Mouse (Mus musculus) CH12.LX (cell line): ENCODE data around the gene Glp1r. TPM values are rescaled to one million over a fixed set of nuclear protein-coding genes. Genes with fewer than 3 reads are reported as not detected.

Source experiments
- DNase-seq: peaks from one replicate; pipeline ENCODE4 v3.0.0-alpha.2; 2013; ENCODE audit errors: extremely low read depth
- H3K27ac ChIP-seq: 2 replicates; pipeline ENCODE4 v1.5.1; 2012; ENCODE audit warnings: low read depth, mild to moderate bottlenecking, control low read depth, moderate library complexity; ENCODE audit not compliant: insufficient read depth
- H3K27me3 ChIP-seq: replicated peaks from 2 replicates; pipeline ENCODE3; 2012; ENCODE audit warnings: inconsistent platforms
- H3K36me3 ChIP-seq, 2 experiments: replicated peaks in 1 of 2; 2 replicates each; pipeline versions ENCODE3 to v1.6.1; 2012; ENCODE audit warnings: inconsistent platforms in 1 of 2, low read length in 1 of 2, mild to moderate bottlenecking in 1 of 2, mixed read lengths in 1 of 2, moderate library complexity in 1 of 2; ENCODE audit not compliant: control insufficient read depth in 1 of 2, insufficient read depth in 1 of 2
- H3K4me1 ChIP-seq, 2 experiments: 2 replicates each; pipeline ENCODE4 v1.6.1; 2012; ENCODE audit warnings: inconsistent platforms in 1 of 2, moderate library complexity in 1 of 2; ENCODE audit not compliant: insufficient read depth in 2 of 2, control insufficient read depth in 1 of 2
- H3K4me2 ChIP-seq: 2 replicates; pipeline ENCODE4 v1.6.1; 2012; ENCODE audit warnings: low read depth, mild to moderate bottlenecking, control low read depth; ENCODE audit not compliant: poor library complexity, insufficient read depth, severe bottlenecking
- H3K4me3 ChIP-seq, 3 experiments: fragments of 150-350 bp in 1 of 3; sonication (generic) in 1 of 3; replicated peaks in 1 of 3; 2 replicates each; pipeline versions ENCODE3 to v1.5.1; 2011 to 2012; ENCODE audit warnings: low read depth in 2 of 3, low read length in 2 of 3, mild to moderate bottlenecking in 2 of 3, moderate library complexity in 2 of 3, control low read depth in 1 of 3, improper control_type of control experiment in 1 of 3, inconsistent platforms in 1 of 3, mixed read lengths in 1 of 3; ENCODE audit not compliant: poor library complexity in 1 of 3
- H3K79me2 ChIP-seq: replicated peaks from 2 replicates; pipeline ENCODE4 v1.6.1; 2012; ENCODE audit warnings: mild to moderate bottlenecking, moderate library complexity; ENCODE audit not compliant: control insufficient read depth, poor library complexity, insufficient read depth, severe bottlenecking; ENCODE audit errors: extremely low read depth
- H3K9ac ChIP-seq: 2 replicates; pipeline ENCODE4 v1.6.1; 2012; ENCODE audit warnings: low read depth, mild to moderate bottlenecking, control low read depth, moderate library complexity; ENCODE audit not compliant: insufficient read depth
- H3K9me3 ChIP-seq: replicated peaks from 2 replicates; pipeline ENCODE3; 2012; ENCODE audit warnings: low read length, inconsistent platforms, mixed read lengths
- CHD1 ChIP-seq: IDR thresholded peaks from 2 replicates; pipeline ENCODE4 v1.6.1; 2012; ENCODE audit warnings: low read depth, low read length, improper control_type of control experiment, inconsistent platforms
- E2F4 ChIP-seq: IDR thresholded peaks from 2 replicates; pipeline ENCODE4 v1.6.1; 2011; ENCODE audit warnings: low read depth, low read length, improper control_type of control experiment; ENCODE audit not compliant: insufficient replicate concordance
- EP300 ChIP-seq: IDR thresholded peaks from 2 replicates; pipeline ENCODE4 v1.6.1; 2011; ENCODE audit warnings: low read length, improper control_type of control experiment
- HCFC1 ChIP-seq: IDR thresholded peaks from 2 replicates; pipeline ENCODE4 v1.6.1; 2012; ENCODE audit warnings: low read depth, mild to moderate bottlenecking, inconsistent platforms, low read length, improper control_type of control experiment
- IRF4 ChIP-seq: IDR thresholded peaks from 2 replicates; pipeline ENCODE4 v1.6.1; 2014; ENCODE audit warnings: low read depth, mild to moderate bottlenecking, inconsistent platforms, low read length, improper control_type of control experiment
- JUN ChIP-seq: IDR thresholded peaks from 2 replicates; pipeline ENCODE4 v1.6.1; 2011; ENCODE audit warnings: low read depth, mild to moderate bottlenecking, low read length, improper control_type of control experiment, moderate library complexity; ENCODE audit not compliant: insufficient read depth
- MAX ChIP-seq: IDR thresholded peaks from 2 replicates; pipeline ENCODE4 v1.6.1; 2011; ENCODE audit warnings: low read length, improper control_type of control experiment
- MEF2A ChIP-seq: IDR thresholded peaks from 2 replicates; pipeline ENCODE4 v1.6.1; 2014; ENCODE audit warnings: low read depth, mild to moderate bottlenecking, inconsistent platforms, low read length, improper control_type of control experiment, borderline replicate concordance
- MXI1 ChIP-seq: IDR thresholded peaks from 2 replicates; pipeline ENCODE4 v1.6.1; 2011; ENCODE audit warnings: mild to moderate bottlenecking, low read depth, low read length, improper control_type of control experiment
- MYC ChIP-seq: IDR thresholded peaks from 2 replicates; pipeline ENCODE4 v1.6.1; 2011; ENCODE audit warnings: low read depth, mild to moderate bottlenecking, improper control_type of control experiment, low read length
- PAX5 ChIP-seq: IDR thresholded peaks from 2 replicates; pipeline ENCODE4 v1.6.1; 2012; ENCODE audit warnings: low read length, inconsistent platforms, mixed read lengths
- POLR2A ChIP-seq: IDR thresholded peaks from 2 replicates; pipeline ENCODE4 v1.6.1; 2011; ENCODE audit warnings: low read depth, mild to moderate bottlenecking, improper control_type of control experiment, low read length
- POLR2AphosphoS2 ChIP-seq: IDR thresholded peaks from 2 replicates; pipeline ENCODE4 v1.6.1; 2011; ENCODE audit warnings: low read depth, low read length, improper control_type of control experiment
- RAD21 ChIP-seq: IDR thresholded peaks from 2 replicates; pipeline ENCODE4 v1.6.1; 2011; ENCODE audit warnings: low read depth, mild to moderate bottlenecking, low read length, improper control_type of control experiment, moderate library complexity
- RCOR1 ChIP-seq: conservative IDR thresholded peaks from 2 replicates; pipeline ENCODE4 v1.6.1; 2012; ENCODE audit warnings: low read depth, mild to moderate bottlenecking, inconsistent platforms, low read length, improper control_type of control experiment
- SMC3 ChIP-seq: IDR thresholded peaks from 2 replicates; pipeline ENCODE4 v1.6.1; 2011; ENCODE audit warnings: low read depth, low read length, improper control_type of control experiment
- USF1 ChIP-seq: IDR thresholded peaks from 2 replicates; pipeline ENCODE4 v1.6.1; 2014; ENCODE audit warnings: low read depth, mild to moderate bottlenecking, inconsistent platforms, low read length, improper control_type of control experiment
- USF2 ChIP-seq: conservative IDR thresholded peaks from 2 replicates; pipeline ENCODE4 v1.6.1; 2011; ENCODE audit warnings: low read depth, low read length, improper control_type of control experiment
- ZNF384 ChIP-seq: IDR thresholded peaks from 2 replicates; pipeline ENCODE4 v1.6.1; 2012; ENCODE audit warnings: low read depth, low read length, improper control_type of control experiment, inconsistent platforms
- dilution Hi-C: fragments of 300-500 bp; cut with MboI; formaldehyde crosslinking; loops from 2 replicates; pipeline ENCODE4 v1.14.3; 2020; ENCODE audit warnings: low sequenced_read_pairs; ENCODE audit not compliant: extremely low pct_unique_long_range_greater_than_20kb, extremely low pct_ligation_motif_present
- in situ Hi-C: fragments of 300-500 bp; cut with MboI; formaldehyde crosslinking; loops from 3 replicates; pipeline ENCODE4 v1.14.3; 2019; ENCODE audit warnings: low sequenced_read_pairs, low pct_ligation_motif_present, low pct_unique_long_range_greater_than_20kb, mixed read lengths
- polyA plus RNA-seq: library from polyadenylated mRNA; unstranded; fragments of >175 nt; gene quantifications from 2 replicates; pipeline ENCODE4 v1.2.1, GENCODE M21; 2012; ENCODE audit warnings: low read depth; ENCODE audit not compliant: insufficient read length
- total RNA-seq, 2 experiments: library from RNA; depleted of rRNA; stranded (reverse); fragments of 300-350 nt in 1 of 2; fragments of >200 nt in 1 of 2; gene quantifications; 2 replicates each; pipeline ENCODE4 v1.2.3; 2012 to 2014

Gene Glp1r
- total and polyA plus RNA-seq, 3 experiments = 0.04 TPM; not detected in 2

DNA sequence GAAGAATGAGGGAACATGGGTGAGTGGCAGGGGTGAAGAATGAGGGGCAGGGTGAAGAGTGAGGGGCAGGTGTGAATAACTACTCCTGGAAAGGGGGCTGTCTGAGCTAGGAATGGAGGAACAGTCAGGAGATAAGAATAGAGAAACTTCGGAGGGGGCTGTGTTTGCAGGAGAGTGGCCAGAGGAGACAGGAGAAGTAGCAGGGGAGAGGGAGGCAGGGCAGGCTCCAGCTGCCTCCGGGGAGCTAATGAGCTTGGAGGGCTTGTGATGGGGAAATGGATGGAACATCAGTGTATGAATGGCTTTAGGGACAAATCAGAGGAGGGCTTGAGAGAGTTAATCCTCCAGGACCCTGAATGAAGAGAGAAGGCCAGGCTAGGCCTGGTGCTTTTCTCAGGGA is 4.5 kb upstream of the Glp1r start:
- H3K27me3 ChIP-seq = peaks cover 39% of the 10 kb centered on the region

DNA sequence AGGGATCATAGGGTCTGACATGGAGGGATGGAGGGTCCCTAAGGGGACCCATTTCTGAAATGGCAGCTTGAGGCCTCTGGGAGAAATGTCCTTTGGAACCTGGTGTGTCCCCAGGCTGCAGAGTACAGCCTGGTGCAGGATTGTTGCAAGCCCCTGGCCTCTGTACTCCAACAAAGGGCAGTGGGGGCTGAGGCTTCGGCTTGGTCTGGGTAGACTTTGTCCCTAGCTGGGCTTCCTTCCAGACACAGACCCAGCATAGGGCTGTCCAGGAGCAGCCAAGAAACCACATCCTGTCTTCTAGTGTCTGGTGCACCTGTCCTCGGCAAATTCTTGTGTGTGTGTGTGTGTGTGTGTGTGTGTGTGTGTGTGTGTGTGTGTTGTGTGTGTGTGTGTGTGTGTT is 2.5 kb downstream of the Glp1r start:
- Histone ChIP-seq H3K27ac (no peak overlapping the region), H3K36me3 (no peaks in the 10 kb centered on the region), H3K4me1 (peaks cover 0 to 6% of the 10 kb centered on the region in 2 experiments; a peak in 1 of 4 replicates), H3K79me2 (no peaks in the 10 kb centered on the region), H3K4me3 (no peak overlapping the region), H3K9me3 (peaks cover 6% of the 10 kb centered on the region), H3K9ac (no peak overlapping the region), H3K27me3 (peaks cover 85% of the 10 kb centered on the region), H3K4me2 (no peak overlapping the region)
- dilution Hi-C loops = loop anchor here (25.0 kb wide), 1 partner anchor 442 kb away; no protein-coding TSS in a partner anchor
- DNase-seq = no peak
- in situ Hi-C loops = no loop called here
- TF ChIP-seq MYC (no peak), RAD21 (no peak), IRF4 (no peak), POLR2AphosphoS2 (no peak), SMC3 (no peak), PAX5 (no peak), POLR2A (no peak), EP300 (no peak), JUN (no peak), E2F4 (no peak), HCFC1 (no peak), USF2 (no peak), MXI1 (no peak), ZNF384 (no peak), CHD1 (no peak)

More for the DNA sequence above, 4.5 kb upstream of the Glp1r start:
- Histone ChIP-seq H3K36me3 (no peaks in the 10 kb centered on the region), H3K27ac (no peak overlapping the region), H3K9me3 (peaks cover 17% of the 10 kb centered on the region), H3K4me2 (no peak overlapping the region), H3K9ac (no peak overlapping the region), H3K4me1 (peaks cover 0 to 19% of the 10 kb centered on the region in 2 experiments; a peak in 2 of 4 replicates), H3K4me3 (no peak overlapping the region), H3K79me2 (no peaks in the 10 kb centered on the region)
- dilution Hi-C loops = no loop called here
- DNase-seq = no peak
- in situ Hi-C loops = no loop called here
- TF ChIP-seq MEF2A (no peak), USF1 (no peak), ZNF384 (no peak), RCOR1 (no peak), MAX (no peak), CHD1 (no peak)
